Mouse (Mus musculus) cerebellum, postnatal 10 days (tissue): ENCODE measurements around the gene Nlrp9c.
"Not testable (repeated sequence)": the region's sequence is repeated elsewhere in the genome, so short reads cannot be mapped to it uniquely, and the experiment has no call there.

Experiments used
- DNase-seq, 2 experiments: peaks; one replicate each; pipeline ENCODE4 v3.0.0; 2021; ENCODE audit warnings: mixed read lengths in 2 of 2

Gene Nlrp9c

DNA sequence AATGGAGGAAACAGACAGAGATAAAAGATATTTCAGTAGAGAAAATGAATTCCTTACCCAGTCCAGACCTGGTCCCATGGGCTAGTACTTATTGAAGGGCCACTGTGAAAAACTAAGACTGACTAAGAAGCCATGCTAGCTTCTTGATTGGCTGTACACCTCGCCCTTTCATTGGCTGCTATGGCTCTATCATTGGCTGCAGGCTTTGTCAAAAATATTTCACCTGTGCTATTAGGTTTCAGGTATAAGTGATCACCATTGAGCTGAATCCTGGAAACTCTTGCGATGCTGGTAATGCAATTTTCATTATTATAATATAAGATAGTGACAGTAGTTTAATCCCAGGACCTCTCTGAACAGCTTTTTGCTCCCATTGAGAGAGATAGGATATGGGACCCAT lies at the start of gene Nlrp9c:
TSS of gene Nlrp9c (minus strand) at position 101 of the 400 bp plus-strand sequence.
- not testable (repeated sequence) for DNase-seq

- DNase-seq, result no peak
Observed at GRCm38 (mm10) chr7:26434813-26435212, 31.3 kb upstream of the Nlrp9c start, which contains the start of gene Nlrp4a. Gene Nlrp4a, plus strand, starts transcription at chr7:26435113.

- DNase-seq, result not testable (repeated sequence)
Observed at GRCm38 (mm10) chr7:26391811-26392210, 11.7 kb downstream of the Nlrp9c start.

GRCm38 (mm10) chr7:26391137-26391536 lies 12.4 kb downstream of the Nlrp9c start:
- not testable (repeated sequence) for DNase-seq

DNA sequence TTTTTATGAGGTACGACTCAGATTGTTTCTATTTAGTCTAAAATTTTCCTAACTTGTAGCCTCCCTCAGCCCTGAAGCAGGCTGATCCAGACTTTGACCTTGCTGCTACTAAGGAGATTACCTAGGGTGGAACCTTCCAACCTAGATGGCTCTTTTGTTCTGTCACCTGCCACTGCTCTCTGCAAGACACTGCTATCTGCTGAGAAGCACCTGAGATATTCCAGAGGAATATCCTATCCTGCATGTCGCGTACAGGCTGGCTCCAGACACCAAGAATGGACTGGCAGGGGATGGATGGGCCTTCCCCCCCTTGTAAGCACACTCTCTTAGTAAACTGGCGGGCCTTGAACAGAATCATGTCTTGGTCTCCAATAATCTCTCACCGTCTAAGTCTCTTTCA lies 16.8 kb downstream of the Nlrp9c start:
- DNase-seq, result not testable (repeated sequence)

- DNase-seq, result no peak
Observed at GRCm38 (mm10) chr7:26380807-26381206, 22.7 kb downstream of the Nlrp9c start.

DNA sequence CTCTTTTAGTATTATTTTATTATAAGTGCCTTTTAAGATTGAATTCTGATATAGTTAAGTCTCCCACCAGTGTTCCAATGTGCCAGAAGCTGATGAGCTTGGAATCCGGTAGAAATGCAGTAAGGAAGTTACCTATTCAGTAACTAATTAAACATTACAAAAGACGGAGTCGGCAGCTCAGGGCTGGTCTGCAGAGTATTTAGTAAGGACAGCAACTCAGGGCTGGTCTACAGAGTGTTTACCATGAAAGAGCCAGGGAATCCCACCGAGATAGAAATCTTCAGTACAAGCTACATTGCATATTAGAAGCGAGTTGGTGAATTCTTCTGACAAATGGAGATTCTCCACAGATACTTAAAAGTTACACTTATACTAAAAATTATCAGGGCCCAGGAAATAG lies 30.3 kb downstream of the Nlrp9c start:
- DNase-seq, result not testable (repeated sequence)

DNA sequence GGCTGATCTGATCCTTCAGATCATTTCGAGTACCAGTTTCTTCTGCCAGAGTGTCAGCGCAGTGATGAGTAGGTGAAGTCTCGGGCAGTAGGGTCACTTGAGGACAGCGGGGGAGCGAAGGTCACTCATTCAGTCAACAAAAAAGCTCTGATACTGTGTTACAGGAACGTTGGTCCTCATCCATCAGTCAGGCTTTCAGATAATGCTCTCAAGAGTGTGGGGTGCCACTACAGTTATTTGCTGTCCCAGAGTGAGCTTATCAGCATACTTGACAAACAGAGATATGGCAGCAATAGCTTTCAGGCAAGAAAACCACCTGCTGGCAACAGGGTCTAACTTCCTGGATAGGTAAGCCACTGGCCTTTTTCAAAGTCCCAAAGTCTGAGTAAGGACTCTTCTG lies 46.8 kb downstream of the Nlrp9c start:
- DNase-seq, result not testable (repeated sequence)

GRCm38 (mm10) chr7:26352258-26352657 lies 51.2 kb downstream of the Nlrp9c start:
- DNase-seq, result not testable (repeated sequence)

- DNase-seq, result not testable (repeated sequence)
Observed at GRCm38 (mm10) chr7:26350177-26350576, 53.3 kb downstream of the Nlrp9c start.

GRCm38 (mm10) chr7:26320361-26320760 lies 83.1 kb downstream of the Nlrp9c start:
- not testable (repeated sequence) for DNase-seq

GRCm38 (mm10) chr7:26315809-26316208 lies 87.7 kb downstream of the Nlrp9c start:
- not testable (repeated sequence) for DNase-seq

DNA sequence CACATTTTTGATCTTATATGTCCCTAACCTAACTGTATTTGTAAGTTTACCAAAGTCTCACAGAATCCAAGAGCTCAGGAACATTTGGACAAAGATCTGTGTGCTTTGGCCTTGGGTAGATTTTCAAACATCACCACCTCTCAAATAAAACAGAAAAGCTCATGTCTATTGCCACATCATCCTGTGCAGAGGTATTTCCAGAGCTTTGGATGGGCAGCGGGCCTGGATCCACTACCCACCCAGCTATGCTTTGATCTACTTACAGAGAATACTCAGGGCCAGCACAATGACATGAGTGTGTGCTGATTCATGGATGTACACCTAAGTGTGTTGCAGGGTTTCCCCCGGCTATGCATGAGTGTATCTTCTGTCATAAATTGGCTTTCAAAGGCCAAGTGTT lies 88.3 kb downstream of the Nlrp9c start:
- not testable (repeated sequence) for DNase-seq

- not testable (repeated sequence) for DNase-seq
Observed at GRCm38 (mm10) chr7:26311786-26312185, 91.7 kb downstream of the Nlrp9c start.

DNA sequence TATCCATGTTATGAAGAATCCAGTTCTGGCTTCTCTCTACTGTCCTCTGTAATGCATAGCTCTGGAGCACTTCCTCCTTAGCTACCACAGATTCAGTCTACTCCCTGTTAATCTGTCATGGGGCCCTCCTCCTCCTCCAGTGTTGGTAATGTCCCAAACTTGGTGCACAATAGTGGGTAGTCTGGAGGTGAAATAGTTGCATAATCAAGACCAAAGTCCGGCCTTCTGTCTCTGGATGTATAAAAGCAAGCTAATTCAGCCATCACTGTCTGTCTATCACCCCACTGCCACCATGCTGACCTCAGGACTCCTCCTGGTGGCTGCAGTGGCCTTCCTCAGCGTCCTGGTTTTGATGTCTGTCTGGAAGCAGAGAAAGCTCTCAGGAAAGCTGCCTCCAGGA lies 96.6 kb downstream of the Nlrp9c start, which contains the start of gene Cyp2a4:
TSS of gene Cyp2a4 (plus strand) at position 244 of the 400 bp plus-strand sequence.
- DNase-seq, result not testable (repeated sequence)

DNA sequence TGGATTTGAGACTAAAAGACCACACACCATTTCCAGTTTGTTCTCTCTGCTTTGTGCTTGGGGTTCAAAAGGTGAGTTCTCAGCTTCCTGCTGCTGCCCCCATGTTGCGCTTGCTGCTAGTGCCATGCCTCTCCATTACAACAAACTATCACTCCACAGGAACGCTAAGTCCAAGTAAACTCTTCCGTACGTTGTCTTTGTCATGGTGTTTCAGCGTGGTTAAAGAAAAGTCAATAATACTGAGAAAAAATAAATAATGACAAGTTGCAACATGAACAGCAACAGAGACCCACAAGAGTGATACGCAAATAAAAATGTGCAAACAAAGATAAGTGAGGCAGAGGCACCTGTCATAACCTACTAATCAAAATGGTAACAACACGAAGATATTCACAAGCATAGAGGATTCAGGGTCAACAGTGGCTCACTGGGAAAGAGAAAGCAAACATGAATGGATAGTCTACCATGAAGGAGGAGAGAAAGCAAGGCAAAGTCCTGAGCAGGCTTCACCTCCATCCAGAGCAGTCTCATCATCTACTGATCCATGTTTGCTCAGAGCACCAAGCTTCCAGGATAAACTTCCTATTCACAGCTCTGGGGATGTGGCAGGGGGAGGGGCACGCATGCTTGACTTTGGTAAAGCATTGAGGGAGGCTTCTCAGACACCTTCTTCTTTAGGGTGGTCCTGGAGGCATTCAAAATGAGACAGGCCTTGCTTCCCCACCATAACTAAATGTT lies 99.9 kb downstream of the Nlrp9c start:
- not testable (repeated sequence) for DNase-seq
